Mouse (Mus musculus): Measurements from ENCODE around the gene Eci1. TPM values are rescaled to one million over a fixed set of nuclear protein-coding genes. Genes with fewer than 3 reads are reported as not detected.

Gene Eci1
- polyA plus RNA-seq, 1 experiment from 2014 or later, result 59.0 TPM

DNA sequence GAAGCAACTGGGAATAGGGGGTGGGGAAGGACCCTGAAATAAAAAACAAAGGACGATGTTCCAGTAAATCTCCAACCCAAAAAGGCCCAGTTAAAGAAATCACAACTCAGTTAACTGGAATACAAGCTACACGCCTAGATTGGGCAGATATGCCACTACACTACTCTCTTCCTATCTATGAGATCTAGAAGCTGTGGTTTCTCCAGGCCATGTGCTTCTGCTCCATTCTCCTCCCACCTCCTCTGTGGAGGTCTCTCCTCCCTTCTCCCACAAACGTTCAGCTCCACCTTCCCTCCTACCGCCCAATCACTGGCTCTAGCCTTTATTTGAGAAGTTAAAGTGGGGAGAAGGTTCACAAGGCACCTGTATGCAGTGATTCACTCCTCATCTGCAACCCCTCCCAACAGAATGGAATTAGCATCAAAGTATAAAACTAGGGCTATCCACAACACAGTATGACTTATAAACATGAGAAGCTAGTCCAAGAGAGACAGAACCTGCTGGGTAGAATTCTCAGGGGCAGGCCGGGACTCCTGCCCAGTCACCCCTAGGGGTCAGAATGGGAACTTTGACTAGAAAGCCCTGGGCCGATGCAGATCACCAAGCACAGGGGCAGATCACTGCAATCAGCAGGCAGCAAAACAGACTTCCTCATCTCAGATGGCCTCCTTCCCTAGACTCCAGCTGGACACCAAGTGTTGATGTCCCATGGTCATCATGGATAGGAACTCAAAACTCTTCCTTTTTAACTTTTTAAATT is 37.1 kb downstream of the Eci1 start:
- ATAC-seq, result no peak
- no peak overlapping the region for H3K9ac ChIP-seq (ENCODE audit: low read depth, low read length)
- whole genome bisulfite sequencing, result 59% methylated on average over 6 of the region's 6 CpGs

GRCm38 (mm10) chr17:24468636-24469246 is 42.3 kb downstream of the Eci1 start:
- Histone ChIP-seq H3K4me2 (ENCODE audit: low read length) (no peak overlapping the region), H3K9me3 (ENCODE audit: control insufficient read depth, low read length) (no peaks in the 10 kb centered on the region), H3K4me1 (ENCODE audit: control insufficient read depth, insufficient read depth, low read depth, low read length) (peaks cover 25% of the 10 kb centered on the region), H3K4me3 (ENCODE audit: low read length) (no peak overlapping the region), H3K36me3 (ENCODE audit: control insufficient read depth, insufficient read depth, low read length) (no peaks in the 10 kb centered on the region; the same call in 1 of the 2 replicates), H3K27me3 (replicated peaks; ENCODE audit: control insufficient read depth, insufficient read depth, low read length) (no peaks in the 10 kb centered on the region), H3K27ac (ENCODE audit: low read depth, low read length) (no peak overlapping the region), H3K9ac (ENCODE audit: low read depth, low read length) (no peak overlapping the region)
- 92% methylated on average over 5 of the region's 5 CpGs for WGBS
- ATAC-seq, result no peak

More for the DNA sequence above, 37.1 kb downstream of the Eci1 start:
- H3K4me2 ChIP-seq (ENCODE audit: low read length), result no peak overlapping the region
- no peaks in the 10 kb centered on the region for H3K9me3 ChIP-seq (ENCODE audit: control insufficient read depth, low read length)
- no peaks in the 10 kb centered on the region for H3K4me1 ChIP-seq (ENCODE audit: control insufficient read depth, insufficient read depth, low read depth, low read length)
- H3K36me3 ChIP-seq (ENCODE audit: control insufficient read depth, insufficient read depth, low read length), result no peaks in the 10 kb centered on the region
- no peaks in the 10 kb centered on the region for H3K27me3 ChIP-seq (replicated peaks; ENCODE audit: control insufficient read depth, insufficient read depth, low read length)
- no peak overlapping the region for H3K4me3 ChIP-seq (ENCODE audit: low read length)
- H3K27ac ChIP-seq (ENCODE audit: low read depth, low read length), result no peak overlapping the region

- Histone ChIP-seq H3K9ac (ENCODE audit: low read depth, low read length) (peak overlapping the region; percentile 78), H3K4me2 (ENCODE audit: low read length) (peak overlapping the region; percentile 99), H3K27me3 (replicated peaks; ENCODE audit: control insufficient read depth, insufficient read depth, low read length) (no peaks in the 10 kb centered on the region), H3K36me3 (ENCODE audit: control insufficient read depth, insufficient read depth, low read length) (peaks cover under 1% of the 10 kb centered on the region; the same call in 1 of the 2 replicates), H3K9me3 (ENCODE audit: control insufficient read depth, low read length) (no peaks in the 10 kb centered on the region), H3K4me1 (ENCODE audit: control insufficient read depth, insufficient read depth, low read depth, low read length) (peaks cover 29% of the 10 kb centered on the region), H3K4me3 (ENCODE audit: low read length) (peak overlapping the region; percentile 67), H3K27ac (ENCODE audit: low read depth, low read length) (peak overlapping the region; percentile 88)
- 20% methylated on average over 7 of the region's 7 CpGs for WGBS
- no peak for ATAC-seq
Measured at GRCm38 (mm10) chr17:24469336-24469909, 43.0 kb downstream of the Eci1 start.

DNA sequence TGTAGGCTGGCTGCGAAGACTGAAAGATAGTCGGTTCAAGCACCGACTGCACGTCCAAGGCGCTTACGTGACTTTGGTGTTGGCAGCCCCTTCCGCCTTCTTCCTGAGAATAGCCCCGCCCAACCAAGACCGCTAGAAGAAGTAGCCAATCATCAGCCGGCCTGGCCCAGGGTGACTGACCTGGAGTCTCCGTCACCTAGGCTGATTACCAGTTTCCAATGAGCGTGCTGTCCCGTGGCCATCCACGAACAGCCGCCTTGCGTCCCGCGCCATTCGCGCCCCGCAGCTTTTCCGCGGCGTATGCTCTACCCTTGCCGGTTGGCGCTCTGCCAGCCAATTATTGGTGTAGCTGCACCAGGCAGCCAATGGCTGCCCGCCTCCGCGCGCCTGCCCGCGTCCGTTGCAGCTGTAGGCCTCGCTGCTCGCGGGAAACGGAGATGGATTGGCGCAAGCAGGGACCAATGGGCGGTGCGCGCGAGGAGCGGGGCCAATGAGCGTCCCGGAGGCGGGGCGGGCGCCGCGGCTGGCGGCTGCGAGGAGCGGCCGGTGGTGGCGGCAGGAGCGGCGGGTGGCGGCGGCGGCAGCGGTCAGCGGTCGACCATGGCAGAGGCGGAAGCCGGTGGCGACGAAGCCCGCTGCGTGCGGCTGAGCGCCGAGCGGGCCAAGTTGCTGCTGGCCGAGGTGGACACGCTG is 43.6 kb downstream of the Eci1 start, which contains the start of the genes E4f1 and Pgp:
E4f1 (minus strand) TSS at position 404 of the 693 bp plus-strand sequence.
Pgp (plus strand) TSS at position 483 of the 693 bp plus-strand sequence.
- peak within 1 kb of the TSS; percentile 67 for H3K4me3 ChIP-seq (ENCODE audit: low read length)
- peak within 1 kb of the TSS; percentile 78 for H3K9ac ChIP-seq (ENCODE audit: low read depth, low read length)
- peaks cover 29% of the 10 kb centered on the region for H3K4me1 ChIP-seq (ENCODE audit: control insufficient read depth, insufficient read depth, low read depth, low read length)
- peak; percentile 97 for ATAC-seq
- WGBS, result under 1% methylated on average over 66 of the region's 75 CpGs
- peak within 1 kb of the TSS; percentile 88 for H3K27ac ChIP-seq (ENCODE audit: low read depth, low read length)
- peak within 1 kb of the TSS; percentile 99 for H3K4me2 ChIP-seq (ENCODE audit: low read length)
- H3K27me3 ChIP-seq (replicated peaks; ENCODE audit: control insufficient read depth, insufficient read depth, low read length), result no peaks in the 10 kb centered on the region
- H3K36me3 ChIP-seq (ENCODE audit: control insufficient read depth, insufficient read depth, low read length), result peaks cover 7% of the 10 kb centered on the region; the same call in 1 of the 2 replicates
- no peaks in the 10 kb centered on the region for H3K9me3 ChIP-seq (ENCODE audit: control insufficient read depth, low read length)

DNA sequence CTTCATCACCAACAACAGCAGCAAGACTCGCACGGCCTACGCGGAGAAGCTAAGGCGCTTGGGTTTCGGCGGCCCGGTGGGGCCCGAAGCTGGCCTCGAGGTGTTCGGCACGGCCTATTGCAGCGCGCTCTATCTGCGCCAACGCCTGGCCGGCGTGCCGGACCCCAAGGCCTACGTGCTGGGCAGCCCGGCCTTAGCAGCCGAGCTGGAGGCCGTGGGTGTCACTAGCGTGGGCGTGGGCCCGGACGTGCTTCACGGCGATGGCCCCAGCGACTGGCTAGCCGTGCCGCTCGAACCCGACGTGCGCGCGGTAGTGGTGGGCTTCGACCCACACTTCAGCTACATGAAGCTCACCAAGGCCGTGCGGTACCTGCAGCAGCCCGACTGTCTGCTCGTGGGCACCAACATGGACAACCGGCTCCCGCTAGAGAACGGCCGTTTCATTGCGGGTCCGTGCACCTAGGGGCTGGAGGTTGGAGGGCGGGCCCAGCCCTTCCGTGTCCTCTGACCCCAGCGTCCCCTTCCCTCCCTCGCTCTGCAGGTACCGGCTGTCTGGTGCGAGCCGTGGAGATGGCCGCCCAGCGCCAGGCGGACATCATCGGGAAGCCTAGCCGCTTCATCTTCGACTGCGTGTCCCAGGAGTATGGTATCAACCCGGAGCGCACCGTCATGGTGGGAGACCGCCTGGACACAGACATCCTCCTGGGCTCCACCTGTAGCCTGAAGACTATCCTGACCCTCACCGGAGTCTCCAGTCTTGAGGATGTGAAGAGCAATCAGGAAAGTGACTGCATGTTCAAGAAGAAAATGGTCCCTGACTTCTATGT is 44.5 kb downstream of the Eci1 start:
- H3K4me2 ChIP-seq (ENCODE audit: low read length), result peak overlapping the region; percentile 99
- under 1% methylated on average over 68 of the region's 68 CpGs for WGBS
- H3K4me3 ChIP-seq (ENCODE audit: low read length), result peak overlapping the region; percentile 67
- peaks cover 29% of the 10 kb centered on the region for H3K4me1 ChIP-seq (ENCODE audit: control insufficient read depth, insufficient read depth, low read depth, low read length)
- H3K9me3 ChIP-seq (ENCODE audit: control insufficient read depth, low read length), result no peaks in the 10 kb centered on the region
- peak overlapping the region; percentile 88 for H3K27ac ChIP-seq (ENCODE audit: low read depth, low read length)
- peak; percentile 1; the same call in 1 of the 2 replicates for ATAC-seq
- peaks cover 14% of the 10 kb centered on the region for H3K36me3 ChIP-seq (ENCODE audit: control insufficient read depth, insufficient read depth, low read length)
- no peaks in the 10 kb centered on the region for H3K27me3 ChIP-seq (replicated peaks; ENCODE audit: control insufficient read depth, insufficient read depth, low read length)
- peak overlapping the region; percentile 78 for H3K9ac ChIP-seq (ENCODE audit: low read depth, low read length)

DNA sequence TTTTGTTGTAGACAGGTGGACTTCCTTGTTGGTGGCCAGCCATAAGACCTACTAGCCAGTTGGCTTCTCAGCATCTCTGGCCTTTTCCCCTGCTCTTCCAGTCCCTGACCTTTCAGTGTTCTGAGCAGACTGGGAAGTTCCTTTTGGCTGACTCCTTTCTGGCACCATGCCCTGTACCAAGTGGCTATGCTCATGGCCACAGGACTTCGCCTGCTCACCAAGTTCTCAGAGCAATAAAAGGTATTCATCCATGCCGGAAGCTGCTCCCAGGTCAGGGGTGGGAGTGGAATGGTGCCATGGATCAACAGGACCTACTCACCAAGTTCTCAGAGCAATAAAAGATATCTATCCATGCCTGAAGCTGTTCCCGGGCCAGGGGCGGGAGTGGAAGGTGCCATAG is 46.1 kb downstream of the Eci1 start:
- Histone ChIP-seq H3K4me2 (ENCODE audit: low read length) (peak overlapping the region; percentile 99), H3K4me3 (ENCODE audit: low read length) (no peak overlapping the region), H3K27me3 (replicated peaks; ENCODE audit: control insufficient read depth, insufficient read depth, low read length) (no peaks in the 10 kb centered on the region), H3K4me1 (ENCODE audit: control insufficient read depth, insufficient read depth, low read depth, low read length) (peaks cover 31% of the 10 kb centered on the region), H3K36me3 (ENCODE audit: control insufficient read depth, insufficient read depth, low read length) (peaks cover 20% of the 10 kb centered on the region), H3K9ac (ENCODE audit: low read depth, low read length) (no peak overlapping the region), H3K27ac (ENCODE audit: low read depth, low read length) (no peak overlapping the region), H3K9me3 (ENCODE audit: control insufficient read depth, low read length) (no peaks in the 10 kb centered on the region)
- WGBS, result 77% methylated on average over 4 of the region's 4 CpGs
- ATAC-seq, result no peak

- H3K4me1 ChIP-seq (ENCODE audit: control insufficient read depth, insufficient read depth, low read depth, low read length), result peaks cover 39% of the 10 kb centered on the region
- no peak within 1 kb of the TSS for H3K4me3 ChIP-seq (ENCODE audit: low read length)
- ATAC-seq, result no peak
- H3K9ac ChIP-seq (ENCODE audit: low read depth, low read length), result 0 out of 2 replicates have a peak within 1 kb of the TSS, but pooled peaks have one; percentile 22
- H3K9me3 ChIP-seq (ENCODE audit: control insufficient read depth, low read length), result no peaks in the 10 kb centered on the region
- H3K36me3 ChIP-seq (ENCODE audit: control insufficient read depth, insufficient read depth, low read length), result peaks cover 20% of the 10 kb centered on the region
- H3K27me3 ChIP-seq (replicated peaks; ENCODE audit: control insufficient read depth, insufficient read depth, low read length), result no peaks in the 10 kb centered on the region
- peak within 1 kb of the TSS; percentile 23; the same call in 1 of the 2 replicates for H3K27ac ChIP-seq (ENCODE audit: low read depth, low read length)
- no peak within 1 kb of the TSS; the same call in 1 of the 2 replicates for H3K4me2 ChIP-seq (ENCODE audit: low read length)
- 77% methylated on average over 6 of the region's 6 CpGs for WGBS
Measured at GRCm38 (mm10) chr17:24473612-24474275, 47.3 kb downstream of the Eci1 start, which contains the start of gene Bricd5. Bricd5 (plus strand) TSS chr17:24473884.

DNA sequence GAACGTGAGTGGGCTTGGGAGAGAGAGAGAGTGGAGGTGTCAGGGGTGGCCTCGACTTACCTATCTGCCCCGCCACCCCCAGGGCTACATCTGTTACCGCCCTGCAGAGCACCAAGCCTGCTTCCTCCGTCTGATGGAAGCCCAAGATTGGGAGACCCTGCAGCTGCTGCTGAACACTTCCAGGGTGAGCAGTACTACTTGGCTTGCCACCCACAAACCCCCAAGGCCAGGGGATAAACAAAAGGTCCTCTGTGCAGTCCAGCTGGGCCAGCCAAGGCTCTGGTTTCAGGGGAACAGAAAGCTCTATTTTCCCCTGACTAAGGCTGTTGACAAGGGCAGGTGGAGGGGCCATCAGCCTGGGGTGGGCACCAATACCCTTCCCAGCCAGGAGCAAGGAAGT is 48.1 kb downstream of the Eci1 start:
- Histone ChIP-seq H3K4me2 (ENCODE audit: low read length) (no peak overlapping the region), H3K27ac (ENCODE audit: low read depth, low read length) (no peak overlapping the region), H3K36me3 (ENCODE audit: control insufficient read depth, insufficient read depth, low read length) (peaks cover 20% of the 10 kb centered on the region), H3K9ac (ENCODE audit: low read depth, low read length) (no peak overlapping the region), H3K9me3 (ENCODE audit: control insufficient read depth, low read length) (no peaks in the 10 kb centered on the region), H3K27me3 (replicated peaks; ENCODE audit: control insufficient read depth, insufficient read depth, low read length) (no peaks in the 10 kb centered on the region), H3K4me1 (ENCODE audit: control insufficient read depth, insufficient read depth, low read depth, low read length) (peaks cover 39% of the 10 kb centered on the region), H3K4me3 (ENCODE audit: low read length) (no peak overlapping the region)
- WGBS, result 81% methylated on average over 5 of the region's 5 CpGs
- ATAC-seq, result no peak

Measured in hindbrain, embryonic 16.5 days (tissue).